Mouse (Mus musculus): ENCODE data around the gene Olfr1186. TPM values are rescaled to one million over a fixed set of nuclear protein-coding genes. Genes with fewer than 3 reads are reported as not detected.
"Not testable (repeated sequence)": the region's sequence is repeated elsewhere in the genome, so short reads cannot be mapped to it uniquely, and the experiment has no call there.

The Olfr1186 gene
- total RNA-seq (2021), result not detected
- long read RNA-seq, experiment 1, result 0 reads
- long read RNA-seq, experiment 2, result 0 reads

- DNase-seq (ENCODE audit: low spot score in 2 of 2), result no peak
These were observed at the start of gene Olfr1186 for GRCm38 (mm10) chr2:88518251-88518650. TSS of gene Olfr1186 (plus strand) at chr2:88518551.

DNA sequence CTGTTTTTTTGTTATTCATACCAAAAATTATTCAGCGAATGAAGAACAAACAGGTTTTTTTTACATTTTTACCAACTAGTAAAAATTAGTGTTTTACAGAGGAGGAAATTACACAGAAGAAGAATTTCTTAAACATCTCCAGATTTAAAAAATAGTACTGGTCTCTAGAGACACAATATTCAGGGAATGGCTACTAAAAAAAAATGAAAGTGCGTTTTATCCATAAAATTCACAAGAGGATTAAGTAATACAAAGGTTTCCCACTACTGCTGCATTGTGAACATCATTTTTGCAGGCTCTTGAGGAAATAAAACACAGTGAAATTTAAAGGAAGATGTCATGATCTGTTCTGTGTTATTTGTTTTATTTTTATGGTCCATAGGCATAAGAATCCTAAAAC, 35.1 kb upstream of the Olfr1186 start, which contains the start of gene Olfr1184:
TSS of gene Olfr1184 (plus strand) at position 301 of the 400 bp plus-strand sequence.
- DNase-seq (ENCODE audit: low spot score in 2 of 2), result no peak

DNA sequence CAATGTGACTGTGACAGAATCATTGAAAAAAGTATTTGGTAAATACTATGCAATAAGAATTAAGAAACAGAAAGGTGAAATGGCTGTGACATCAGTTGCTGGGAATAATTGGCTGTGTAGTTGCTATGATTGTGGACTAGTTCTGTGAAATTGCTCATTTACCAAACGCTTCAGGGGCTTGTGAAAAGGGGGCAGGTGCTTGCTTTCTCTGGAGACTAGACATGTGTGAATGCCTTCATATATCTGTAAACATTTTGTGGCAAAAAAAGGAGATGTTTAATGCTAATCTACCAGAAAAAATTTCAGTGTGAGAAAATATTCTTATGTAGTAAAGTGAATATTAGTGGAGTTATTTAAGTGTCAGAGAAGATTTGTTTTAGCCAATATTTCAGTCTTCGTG, 25.3 kb upstream of the Olfr1186 start, which contains the start of gene Olfr1185-ps1:
TSS of gene Olfr1185-ps1 (plus strand) at position 301 of the 400 bp plus-strand sequence.
- DNase-seq (ENCODE audit: low spot score in 2 of 2), result no peak

DNA sequence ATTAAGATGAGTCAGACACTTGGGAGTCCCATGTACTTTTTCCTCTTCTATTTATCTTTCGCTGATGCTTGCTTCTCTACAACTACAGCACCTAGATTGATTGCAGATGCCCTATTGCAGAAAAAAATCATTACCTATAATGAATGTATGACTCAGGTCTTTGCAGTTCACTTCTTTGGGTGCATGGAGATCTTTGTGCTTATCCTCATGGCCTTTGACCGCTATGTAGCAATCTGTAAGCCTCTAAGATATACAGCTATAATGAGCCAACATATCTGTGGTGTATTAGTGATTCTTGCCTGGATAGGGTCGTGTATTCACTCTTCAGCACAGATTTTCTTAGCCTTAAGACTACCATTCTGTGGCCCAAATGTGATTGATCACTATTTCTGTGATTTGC, 7.4 kb downstream of the Olfr1186 start:
- no peak for DNase-seq (ENCODE audit: low spot score in 2 of 2)

DNA sequence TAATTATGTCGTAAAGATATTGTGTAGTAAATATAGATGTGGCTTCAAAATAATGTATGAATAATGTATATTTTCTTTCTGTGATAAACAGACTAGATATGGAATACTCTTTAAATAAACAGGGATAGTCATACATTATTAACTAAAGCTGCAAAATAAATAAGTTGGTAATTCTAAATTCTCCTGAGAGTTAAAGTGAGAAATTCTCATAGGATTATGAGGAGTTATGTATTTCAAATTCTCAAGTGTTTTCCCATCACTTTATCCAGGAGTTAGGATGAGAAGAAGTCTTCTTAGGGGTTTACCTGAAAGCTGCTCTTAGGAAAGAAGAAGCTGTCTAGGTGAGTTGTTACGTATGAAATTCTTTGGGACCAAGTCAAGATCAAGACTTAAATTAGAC, 38.3 kb downstream of the Olfr1186 start, which contains the start of gene Olfr1188:
TSS of gene Olfr1188 (plus strand) at position 301 of the 400 bp plus-strand sequence.
- no peak for DNase-seq (ENCODE audit: low spot score in 2 of 2)

- not testable (repeated sequence) for DNase-seq (ENCODE audit: low spot score in 2 of 2)
These were observed 54.3 kb downstream of the Olfr1186 start for GRCm38 (mm10) chr2:88572696-88573095.

Other genes starting within 250 kb of the Olfr1186 start
- gene Olfr1173, start 238.7 kb upstream of the Olfr1186 start, total RNA-seq (2021), result not detected
- not detected for gene Olfr1174-ps, start 203.4 kb upstream of the Olfr1186 start, total RNA-seq (2021)
- not detected for gene Olfr1175-ps, start 191.3 kb upstream of the Olfr1186 start, total RNA-seq (2021)
- not detected for gene Olfr1176, start 181.8 kb upstream of the Olfr1186 start, total RNA-seq (2021)
- not detected for gene Olfr1177-ps, start 172.1 kb upstream of the Olfr1186 start, total RNA-seq (2021)
- not detected for gene Olfr1178, start 131.5 kb upstream of the Olfr1186 start, total RNA-seq (2021)
- not detected for gene Olfr1179, start 112.1 kb upstream of the Olfr1186 start, total RNA-seq (2021)
- gene Olfr1180, start 99.4 kb upstream of the Olfr1186 start, total RNA-seq (2021), result not detected
- gene Olfr1181, start 92.4 kb upstream of the Olfr1186 start, total RNA-seq (2021), result not detected
- gene Gm13757, start 69.4 kb upstream of the Olfr1186 start, total RNA-seq (2021), result not detected
- gene Olfr1183, start 63.7 kb upstream of the Olfr1186 start, total RNA-seq (2021), result not detected
- gene Olfr1184, start 35.0 kb upstream of the Olfr1186 start, total RNA-seq (2021), result not detected
- gene Olfr1185-ps1, start 25.2 kb upstream of the Olfr1186 start, total RNA-seq (2021), result not detected
- not detected for gene Olfr1188, start 38.4 kb downstream of the Olfr1186 start, total RNA-seq (2021)
- not detected for gene Olfr1189, start 67.9 kb downstream of the Olfr1186 start, total RNA-seq (2021)
- gene Olfr1191-ps1, start 122.0 kb downstream of the Olfr1186 start, total RNA-seq (2021), result not detected
- not detected for gene Olfr1192-ps1, start 130.0 kb downstream of the Olfr1186 start, total RNA-seq (2021)
- gene Olfr1193, start 157.1 kb downstream of the Olfr1186 start, total RNA-seq (2021), result not detected
- not detected for gene Olfr1195, start 170.6 kb downstream of the Olfr1186 start, total RNA-seq (2021)
- not detected for gene Olfr1196, start 186.0 kb downstream of the Olfr1186 start, total RNA-seq (2021)
- gene Olfr1197, start 213.8 kb downstream of the Olfr1186 start, total RNA-seq (2021), result not detected
- gene Olfr1198, start 232.8 kb downstream of the Olfr1186 start, total RNA-seq (2021), result not detected
- gene Olfr1199, start 241.9 kb downstream of the Olfr1186 start, total RNA-seq (2021), result not detected

All from gastrocnemius, postnatal 4 days (tissue).